Mouse (Mus musculus): ENCODE results near the gene Nsmce3. TPM values are rescaled to one million over a fixed set of nuclear protein-coding genes. Genes with fewer than 3 reads are reported as not detected.

Nsmce3 gene
- total RNA-seq, 4 experiments from 2014 or later: 3.1 to 3.4 (median 3.2) TPM

- no peak for DNase-seq (ENCODE audit: low spot score)
These were observed 9.8 kb downstream of the Nsmce3 start for GRCm38 (mm10) chr7:64862978-64863377.

- no peak for DNase-seq (ENCODE audit: low spot score)
These were observed 16.2 kb downstream of the Nsmce3 start for GRCm38 (mm10) chr7:64856526-64857082.

GRCm38 (mm10) chr7:64855976-64856375, 16.8 kb downstream of the Nsmce3 start:
- DNase-seq (ENCODE audit: low spot score): no peak

- DNase-seq (ENCODE audit: low spot score): no peak
These were observed 17.3 kb downstream of the Nsmce3 start for GRCm38 (mm10) chr7:64855389-64855927.

- DNase-seq (ENCODE audit: low spot score): no peak
These were observed 22.0 kb downstream of the Nsmce3 start for GRCm38 (mm10) chr7:64850791-64851190.

GRCm38 (mm10) chr7:64847366-64847899, 25.4 kb downstream of the Nsmce3 start:
- no peak for DNase-seq (ENCODE audit: low spot score)

GRCm38 (mm10) chr7:64846061-64846460, 26.7 kb downstream of the Nsmce3 start:
- DNase-seq (ENCODE audit: low spot score): peak; percentile 12

- no peak for DNase-seq (ENCODE audit: low spot score)
These were observed 31.7 kb downstream of the Nsmce3 start for GRCm38 (mm10) chr7:64840946-64841659.

GRCm38 (mm10) chr7:64840576-64840895, 32.3 kb downstream of the Nsmce3 start:
- no peak for DNase-seq (ENCODE audit: low spot score)

GRCm38 (mm10) chr7:64839801-64840575, 32.8 kb downstream of the Nsmce3 start:
- DNase-seq (ENCODE audit: low spot score): peak; percentile 42

GRCm38 (mm10) chr7:64839281-64839680, 33.5 kb downstream of the Nsmce3 start:
- no peak for DNase-seq (ENCODE audit: low spot score)

GRCm38 (mm10) chr7:64830214-64830995, 42.4 kb downstream of the Nsmce3 start:
- no peak for DNase-seq (ENCODE audit: low spot score)

GRCm38 (mm10) chr7:64821081-64821480, 51.7 kb downstream of the Nsmce3 start:
- no peak for DNase-seq (ENCODE audit: low spot score)

- no peak for DNase-seq (ENCODE audit: low spot score)
These were observed 53.1 kb downstream of the Nsmce3 start for GRCm38 (mm10) chr7:64819683-64820082.

Data from heart, adult 8-10 months (tissue).